Mouse (Mus musculus): ENCODE data around the gene A2ml1. TPM values are rescaled to one million over a fixed set of nuclear protein-coding genes. Genes with fewer than 3 reads are reported as not detected.
"Not testable (repeated sequence)": the region's sequence is repeated elsewhere in the genome, so short reads cannot be mapped to it uniquely, and the experiment has no call there.

The A2ml1 gene
- polyA plus RNA-seq (2012; rRNA removed) = 0.31 and 0.73 TPM in 2 replicates

DNA sequence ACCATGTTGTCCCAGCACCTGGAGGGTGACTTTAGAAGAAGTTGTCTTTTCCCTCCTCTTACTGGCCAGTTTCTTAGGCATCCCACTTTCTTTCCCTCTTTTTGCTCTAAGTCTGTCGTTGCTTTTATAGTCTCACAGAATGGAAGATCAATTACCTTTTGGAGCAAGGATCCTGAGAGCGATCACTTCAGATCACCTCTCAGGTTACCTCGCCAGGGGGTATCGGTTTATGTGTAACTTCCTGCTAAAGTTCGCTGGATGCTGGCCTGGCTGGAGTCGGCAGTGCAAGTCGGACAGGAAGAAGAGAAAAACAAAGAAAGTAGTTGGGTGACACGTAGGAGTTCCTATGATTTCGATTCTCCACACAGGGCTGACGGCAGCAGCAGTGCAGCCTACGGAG lies at the start of gene A2ml1:
Gene A2ml1 (minus strand): TSS at position 101 of the 400 bp plus-strand sequence.
- WGBS = 69% methylated on average over 11 of the region's 11 CpGs
- no peaks in the 10 kb centered on the region for H3K27me3 ChIP-seq (ENCODE audit: control insufficient read depth, insufficient read depth, low read length)

GRCm38 (mm10) chr6:128629771-128630739 lies 48.6 kb upstream of the A2ml1 start:
- peak; percentile 18 for DNase-seq
- H3K27ac ChIP-seq (ENCODE audit: control insufficient read depth, insufficient read depth, low read length); H3K36me3 ChIP-seq (ENCODE audit: control insufficient read depth, insufficient read depth, low read length); H3K4me1 ChIP-seq (replicated peaks; ENCODE audit: control insufficient read depth, insufficient read depth, low read length); H3K4me3 ChIP-seq (ENCODE audit: control insufficient read depth, insufficient read depth, low read length); H3K27me3 ChIP-seq (ENCODE audit: control insufficient read depth, insufficient read depth, low read length): not testable (repeated sequence)
- 57% methylated on average over 13 of the region's 13 CpGs for WGBS

More for the DNA sequence above, at the start of gene A2ml1:
- H3K4me1 ChIP-seq (replicated peaks; ENCODE audit: control insufficient read depth, insufficient read depth, low read length) = no peaks in the 10 kb centered on the region
- H3K27ac ChIP-seq (ENCODE audit: control insufficient read depth, insufficient read depth, low read length) = no peak within 1 kb of the TSS
- no peak within 1 kb of the TSS for H3K4me3 ChIP-seq (ENCODE audit: control insufficient read depth, insufficient read depth, low read length)
- TF ChIP-seq CTCF (IDR thresholded peaks at IDR 0.05; ENCODE audit: borderline replicate concordance, control insufficient read depth, extremely low read depth, insufficient read depth, low read length, poor library complexity) (no peak), POLR2A (IDR thresholded peaks at IDR 0.05; ENCODE audit: control insufficient read depth, extremely low read depth, insufficient read depth, low read length, poor library complexity) (no peak)
- no peak for DNase-seq
- no peaks in the 10 kb centered on the region for H3K36me3 ChIP-seq (ENCODE audit: control insufficient read depth, insufficient read depth, low read length)

DNA sequence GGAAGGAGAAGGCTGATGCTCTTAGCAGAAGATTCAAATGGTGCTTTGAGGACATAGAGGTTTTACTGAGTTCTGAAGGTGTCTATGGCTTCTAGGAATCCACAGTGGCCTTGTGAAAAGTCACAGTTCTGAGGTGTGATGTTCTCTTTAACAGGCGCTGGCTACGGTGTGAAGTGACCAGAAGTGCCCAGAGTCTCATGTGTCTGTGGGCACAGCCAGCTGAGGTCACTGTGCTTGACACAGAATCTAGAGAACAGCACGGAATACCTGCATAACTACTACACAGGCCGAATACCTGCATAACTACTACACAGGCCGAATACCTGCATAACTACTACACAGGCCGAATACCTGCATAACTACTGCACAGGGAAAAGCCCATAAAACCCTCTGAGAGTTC lies 43.8 kb upstream of the A2ml1 start:
- DNase-seq; H3K36me3 ChIP-seq (ENCODE audit: control insufficient read depth, insufficient read depth, low read length): not testable (repeated sequence)

GRCm38 (mm10) chr6:128624425-128624824 lies 43.0 kb upstream of the A2ml1 start:
- no peak for TF ChIP-seq POLR2A (IDR thresholded peaks at IDR 0.05; ENCODE audit: control insufficient read depth, extremely low read depth, insufficient read depth, low read length, poor library complexity)
- no peak for TF ChIP-seq CTCF (IDR thresholded peaks at IDR 0.05; ENCODE audit: borderline replicate concordance, control insufficient read depth, extremely low read depth, insufficient read depth, low read length, poor library complexity)
- H3K27ac ChIP-seq (ENCODE audit: control insufficient read depth, insufficient read depth, low read length) = no peak overlapping the region
- no peaks in the 10 kb centered on the region for H3K27me3 ChIP-seq (ENCODE audit: control insufficient read depth, insufficient read depth, low read length)
- DNase-seq = no peak
- no peaks in the 10 kb centered on the region for H3K4me1 ChIP-seq (replicated peaks; ENCODE audit: control insufficient read depth, insufficient read depth, low read length)
- no peak overlapping the region for H3K4me3 ChIP-seq (ENCODE audit: control insufficient read depth, insufficient read depth, low read length)
- H3K36me3 ChIP-seq (ENCODE audit: control insufficient read depth, insufficient read depth, low read length) = no peaks in the 10 kb centered on the region
- 19% methylated on average over 4 of the region's 4 CpGs for whole genome bisulfite sequencing

More for the DNA sequence above, 43.8 kb upstream of the A2ml1 start:
- not testable (repeated sequence) for H3K4me1 ChIP-seq (replicated peaks; ENCODE audit: control insufficient read depth, insufficient read depth, low read length); H3K27ac ChIP-seq (ENCODE audit: control insufficient read depth, insufficient read depth, low read length); H3K27me3 ChIP-seq (ENCODE audit: control insufficient read depth, insufficient read depth, low read length); H3K4me3 ChIP-seq (ENCODE audit: control insufficient read depth, insufficient read depth, low read length)
- 97% methylated on average over 6 of the region's 6 CpGs for WGBS

GRCm38 (mm10) chr6:128623433-128623832 lies 42.0 kb upstream of the A2ml1 start, which contains the start of gene Klrb1a:
TSS of gene Klrb1a (minus strand) at chr6:128623533.
- not testable (repeated sequence) for H3K36me3 ChIP-seq (ENCODE audit: control insufficient read depth, insufficient read depth, low read length); H3K4me3 ChIP-seq (ENCODE audit: control insufficient read depth, insufficient read depth, low read length); DNase-seq; H3K27me3 ChIP-seq (ENCODE audit: control insufficient read depth, insufficient read depth, low read length); H3K27ac ChIP-seq (ENCODE audit: control insufficient read depth, insufficient read depth, low read length); H3K4me1 ChIP-seq (replicated peaks; ENCODE audit: control insufficient read depth, insufficient read depth, low read length)
- WGBS = 96% methylated on average over 5 of the region's 5 CpGs

DNA sequence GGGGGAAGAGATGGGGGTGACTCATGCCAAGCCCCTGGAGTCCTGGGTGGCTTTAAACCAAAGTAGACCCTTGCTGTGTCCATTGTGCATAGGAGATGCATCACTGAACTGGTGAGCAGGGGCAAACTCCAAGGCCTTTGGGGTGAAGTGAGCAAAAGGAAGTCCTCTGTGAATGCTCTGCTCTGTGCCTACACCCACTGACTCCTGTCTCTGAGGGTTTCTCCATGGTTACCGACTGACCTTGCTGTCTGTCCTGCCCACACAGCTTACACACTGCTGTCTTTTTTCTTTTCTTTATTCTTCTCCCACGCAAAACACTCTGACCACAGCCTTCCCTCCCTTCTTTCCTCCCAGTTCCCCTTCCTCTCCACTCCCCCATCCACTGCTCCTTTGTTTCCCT lies 41.3 kb upstream of the A2ml1 start:
- 53% methylated on average over 2 of the region's 2 CpGs for WGBS
- no peak overlapping the region for H3K4me3 ChIP-seq (ENCODE audit: control insufficient read depth, insufficient read depth, low read length)
- TF ChIP-seq POLR2A (IDR thresholded peaks at IDR 0.05; ENCODE audit: control insufficient read depth, extremely low read depth, insufficient read depth, low read length, poor library complexity) (no peak), CTCF (IDR thresholded peaks at IDR 0.05; ENCODE audit: borderline replicate concordance, control insufficient read depth, extremely low read depth, insufficient read depth, low read length, poor library complexity) (no peak)
- no peaks in the 10 kb centered on the region for H3K4me1 ChIP-seq (replicated peaks; ENCODE audit: control insufficient read depth, insufficient read depth, low read length)
- no peaks in the 10 kb centered on the region for H3K27me3 ChIP-seq (ENCODE audit: control insufficient read depth, insufficient read depth, low read length)
- H3K27ac ChIP-seq (ENCODE audit: control insufficient read depth, insufficient read depth, low read length) = no peak overlapping the region
- DNase-seq = no peak
- no peaks in the 10 kb centered on the region for H3K36me3 ChIP-seq (ENCODE audit: control insufficient read depth, insufficient read depth, low read length)

DNA sequence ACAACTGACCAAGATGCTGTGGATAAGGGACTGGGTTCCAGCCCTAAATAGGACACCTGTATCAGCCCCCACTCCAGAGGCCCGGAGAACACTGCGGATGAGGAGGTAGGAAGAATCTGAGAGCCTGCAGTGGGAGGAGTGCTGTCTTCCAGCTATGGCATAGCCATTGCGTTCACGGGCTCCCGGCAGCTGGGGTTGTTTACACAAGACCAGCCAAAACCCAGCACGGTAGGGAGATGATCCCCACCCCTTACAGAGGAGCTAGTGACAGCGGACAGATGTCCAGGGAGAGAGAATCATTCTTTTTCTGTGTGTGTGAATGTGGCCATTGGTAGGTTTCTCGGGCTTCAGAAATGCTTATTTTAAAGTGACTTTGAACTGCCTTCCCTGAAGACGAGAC lies 24.9 kb upstream of the A2ml1 start:
- no peak for DNase-seq
- no peaks in the 10 kb centered on the region for H3K4me1 ChIP-seq (replicated peaks; ENCODE audit: control insufficient read depth, insufficient read depth, low read length)
- no peaks in the 10 kb centered on the region for H3K36me3 ChIP-seq (ENCODE audit: control insufficient read depth, insufficient read depth, low read length)
- no peak overlapping the region for H3K27ac ChIP-seq (ENCODE audit: control insufficient read depth, insufficient read depth, low read length)
- WGBS = 91% methylated on average over 9 of the region's 9 CpGs
- no peaks in the 10 kb centered on the region for H3K27me3 ChIP-seq (ENCODE audit: control insufficient read depth, insufficient read depth, low read length)
- no peak overlapping the region for H3K4me3 ChIP-seq (ENCODE audit: control insufficient read depth, insufficient read depth, low read length)
- TF ChIP-seq POLR2A (IDR thresholded peaks at IDR 0.05; ENCODE audit: control insufficient read depth, extremely low read depth, insufficient read depth, low read length, poor library complexity) (no peak), CTCF (IDR thresholded peaks at IDR 0.05; ENCODE audit: borderline replicate concordance, control insufficient read depth, extremely low read depth, insufficient read depth, low read length, poor library complexity) (no peak)
